Mouse (Mus musculus) ES-E14 (cell line): Measurements from ENCODE around the gene Atp13a3.

Source experiments
- CHD2 ChIP-seq: IDR thresholded peaks from 2 replicates; pipeline ENCODE4 v1.6.1; 2014; ENCODE audit warnings: mild to moderate bottlenecking, low read depth, low read length, inconsistent platforms
- HCFC1 ChIP-seq: IDR thresholded peaks from 2 replicates; pipeline ENCODE4 v1.6.1; 2012; ENCODE audit warnings: low read length, inconsistent platforms, borderline replicate concordance; ENCODE audit not compliant: insufficient read depth
- MAFK ChIP-seq: IDR thresholded peaks from 2 replicates; pipeline ENCODE4 v1.6.1; 2014; ENCODE audit warnings: mild to moderate bottlenecking, low read depth, low read length, inconsistent platforms; ENCODE audit not compliant: insufficient read depth
- ZC3H11A ChIP-seq: IDR thresholded peaks from 2 replicates; pipeline ENCODE4 v1.6.1; 2012; ENCODE audit warnings: low read depth, mild to moderate bottlenecking, inconsistent platforms, low read length, borderline replicate concordance
- ZNF384 ChIP-seq: IDR thresholded peaks from 2 replicates; pipeline ENCODE4 v1.6.1; 2012; ENCODE audit warnings: low read depth, low read length, inconsistent platforms

DNA sequence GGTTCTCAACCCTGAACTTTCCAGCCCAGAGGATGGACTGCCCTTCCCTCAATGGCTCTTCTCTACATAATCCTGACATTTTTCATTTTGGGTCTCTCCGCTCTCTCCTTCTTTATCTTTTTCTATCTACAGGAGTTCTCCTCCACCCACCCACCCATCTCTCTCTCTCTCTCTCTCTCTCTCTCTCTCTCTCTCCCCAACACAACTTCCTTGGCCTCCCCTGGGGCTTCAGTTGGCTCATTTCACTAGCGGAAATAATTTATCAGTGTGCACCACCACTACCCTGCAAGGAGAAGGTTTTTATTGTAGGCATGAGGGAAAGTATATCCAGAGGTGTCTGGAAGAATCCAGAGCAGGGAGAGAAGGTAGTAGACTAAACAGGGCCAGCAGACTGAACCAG is 26.3 kb upstream of the Atp13a3 start:
- TF ChIP-seq CHD2: no peak
- no peak for TF ChIP-seq ZNF384
- no peak for TF ChIP-seq HCFC1
- TF ChIP-seq MAFK: no peak
- no peak for TF ChIP-seq ZC3H11A
